Mouse (Mus musculus): ENCODE measurements around the gene Actbl2. TPM values are rescaled to one million over a fixed set of nuclear protein-coding genes. Genes with fewer than 3 reads are reported as not detected.

Actbl2 gene
- polyA plus RNA-seq, 1 experiment from 2014 or later, result not detected

GRCm38 (mm10) chr13:111291161-111291957, 36.5 kb downstream of the Actbl2 start:
- no peak for DNase-seq (ENCODE audit: extremely low spot score, low spot score)
- H3K4me1 ChIP-seq, result no peaks in the 10 kb centered on the region; the same call in 1 of the 2 replicates
- WGBS, result 81% methylated on average over 17 of the region's 17 CpGs
- H3K4me3 ChIP-seq, result no peak overlapping the region
- no peaks in the 10 kb centered on the region for H3K27me3 ChIP-seq (ENCODE audit: poor library complexity, severe bottlenecking)
- no peaks in the 10 kb centered on the region for H3K36me3 ChIP-seq (replicated peaks)
- no peak overlapping the region for H3K27ac ChIP-seq
- H3K9me3 ChIP-seq, result no peaks in the 10 kb centered on the region

DNA sequence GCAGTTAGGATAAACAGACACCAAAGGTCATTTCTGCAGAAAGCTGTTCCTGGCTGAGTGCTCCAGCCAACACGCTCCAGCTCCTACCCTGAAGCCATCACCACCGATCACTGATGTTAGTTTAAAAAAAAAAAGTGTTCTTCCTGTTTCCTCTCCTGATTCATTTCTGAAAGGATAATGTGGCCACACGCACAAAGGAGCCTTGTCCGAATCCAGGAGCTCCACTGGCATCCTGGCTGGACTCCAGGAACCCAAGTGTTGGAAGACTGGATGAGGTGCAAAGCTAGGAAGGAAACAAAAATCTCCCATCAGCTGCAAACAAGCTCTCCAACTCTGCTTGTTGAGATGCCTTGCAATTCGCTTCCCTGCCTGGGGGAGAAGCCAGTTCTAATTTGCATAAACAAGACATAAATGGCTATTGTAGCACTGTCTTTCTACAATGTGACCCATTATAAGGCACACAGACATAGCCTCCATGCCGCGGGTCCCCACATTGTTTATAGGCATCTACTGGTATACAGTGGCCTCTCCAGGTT, 37.2 kb downstream of the Actbl2 start:
- H3K4me3 ChIP-seq, result no peak overlapping the region
- DNase-seq (ENCODE audit: extremely low spot score, low spot score), result no peak
- 69% methylated on average over 7 of the region's 7 CpGs for WGBS

DNA sequence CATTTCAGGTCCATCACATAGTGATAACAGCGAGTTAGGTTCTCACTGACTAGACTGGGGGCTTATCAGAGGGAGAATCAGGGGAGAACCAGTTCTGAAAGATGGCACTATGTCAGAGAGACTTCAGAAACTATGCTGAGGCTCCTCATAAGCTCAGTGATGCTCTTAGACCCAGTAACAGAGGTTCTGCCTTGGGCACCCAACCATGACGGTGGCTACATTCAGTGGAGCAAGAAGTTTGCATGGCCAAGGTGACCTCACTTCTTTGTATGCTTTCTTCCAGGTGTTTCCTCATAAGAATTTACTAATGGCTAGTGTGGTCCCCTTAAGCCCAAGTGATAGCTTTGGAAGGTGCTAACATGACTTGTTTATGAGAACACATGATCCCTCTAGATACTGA, 38.7 kb downstream of the Actbl2 start:
- Histone ChIP-seq H3K4me1 (no peaks in the 10 kb centered on the region; the same call in 1 of the 2 replicates), H3K4me3 (no peak overlapping the region), H3K36me3 (replicated peaks) (no peaks in the 10 kb centered on the region), H3K27ac (no peak overlapping the region), H3K27me3 (ENCODE audit: poor library complexity, severe bottlenecking) (no peaks in the 10 kb centered on the region), H3K9me3 (no peaks in the 10 kb centered on the region)
- DNase-seq (ENCODE audit: extremely low spot score, low spot score), result no peak
- WGBS, result 94% methylated on average over 2 of the region's 2 CpGs

More for the DNA sequence above, 37.2 kb downstream of the Actbl2 start:
- no peaks in the 10 kb centered on the region for H3K9me3 ChIP-seq
- no peak overlapping the region for H3K27ac ChIP-seq
- no peaks in the 10 kb centered on the region; the same call in 1 of the 2 replicates for H3K4me1 ChIP-seq
- H3K27me3 ChIP-seq (ENCODE audit: poor library complexity, severe bottlenecking), result no peaks in the 10 kb centered on the region
- H3K36me3 ChIP-seq (replicated peaks), result no peaks in the 10 kb centered on the region

DNA sequence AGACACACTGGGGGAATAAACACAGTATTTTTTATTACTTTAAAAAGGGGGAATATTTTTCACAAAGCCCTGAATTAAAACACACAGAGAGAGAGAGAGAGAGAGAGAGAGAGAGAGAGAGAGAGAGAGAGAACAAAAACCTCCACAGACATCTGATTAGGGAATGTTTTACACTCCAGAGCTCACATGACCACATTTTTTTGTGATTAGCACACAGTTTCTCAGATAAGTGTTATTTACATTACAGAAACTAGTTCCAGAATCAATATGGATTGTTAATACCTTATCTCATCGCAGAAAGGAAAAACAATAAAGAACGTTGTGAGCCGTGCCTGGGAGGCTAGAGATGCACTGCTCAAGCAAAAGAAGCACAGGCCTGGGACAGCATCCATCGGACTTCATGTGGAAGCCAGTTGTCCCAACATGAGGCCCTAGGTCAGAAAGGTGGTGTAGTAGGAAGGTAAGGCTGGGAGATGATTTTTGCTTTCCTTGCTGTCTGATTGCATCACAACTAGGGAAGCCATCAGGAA, 40.2 kb downstream of the Actbl2 start:
- no peaks in the 10 kb centered on the region for H3K9me3 ChIP-seq
- no peaks in the 10 kb centered on the region for H3K27me3 ChIP-seq (ENCODE audit: poor library complexity, severe bottlenecking)
- whole genome bisulfite sequencing, result 86% methylated on average over 4 of the region's 4 CpGs
- no peaks in the 10 kb centered on the region; the same call in 1 of the 2 replicates for H3K4me1 ChIP-seq
- H3K27ac ChIP-seq, result no peak overlapping the region
- no peak for DNase-seq (ENCODE audit: extremely low spot score, low spot score)
- no peak overlapping the region for H3K4me3 ChIP-seq
- H3K36me3 ChIP-seq (replicated peaks), result no peaks in the 10 kb centered on the region

DNA sequence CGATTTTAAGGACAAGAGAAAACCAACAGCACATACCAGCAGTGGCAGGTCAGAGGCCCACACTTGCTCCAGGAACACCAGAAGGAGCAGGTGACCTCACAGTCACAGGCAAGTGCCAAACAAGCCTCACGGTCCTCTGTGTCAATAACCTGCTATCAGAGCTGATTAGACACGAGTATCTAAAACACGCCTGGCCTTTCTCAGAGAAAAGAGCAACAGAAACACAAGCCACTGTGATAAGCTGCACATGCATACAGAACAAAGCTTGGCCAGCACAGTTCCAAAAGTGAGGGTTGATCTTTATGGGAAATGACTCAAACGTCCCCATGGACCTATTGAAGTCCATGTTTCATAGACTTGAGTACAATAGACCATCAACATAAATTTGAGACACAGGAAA, 41.2 kb downstream of the Actbl2 start:
- DNase-seq (ENCODE audit: extremely low spot score, low spot score), result no peak
- Histone ChIP-seq H3K27me3 (ENCODE audit: poor library complexity, severe bottlenecking) (no peaks in the 10 kb centered on the region), H3K36me3 (replicated peaks) (no peaks in the 10 kb centered on the region), H3K4me3 (no peak overlapping the region), H3K9me3 (no peaks in the 10 kb centered on the region), H3K27ac (no peak overlapping the region), H3K4me1 (no peaks in the 10 kb centered on the region; the same call in 1 of the 2 replicates)
- 84% methylated on average over 5 of the region's 5 CpGs for WGBS

DNA sequence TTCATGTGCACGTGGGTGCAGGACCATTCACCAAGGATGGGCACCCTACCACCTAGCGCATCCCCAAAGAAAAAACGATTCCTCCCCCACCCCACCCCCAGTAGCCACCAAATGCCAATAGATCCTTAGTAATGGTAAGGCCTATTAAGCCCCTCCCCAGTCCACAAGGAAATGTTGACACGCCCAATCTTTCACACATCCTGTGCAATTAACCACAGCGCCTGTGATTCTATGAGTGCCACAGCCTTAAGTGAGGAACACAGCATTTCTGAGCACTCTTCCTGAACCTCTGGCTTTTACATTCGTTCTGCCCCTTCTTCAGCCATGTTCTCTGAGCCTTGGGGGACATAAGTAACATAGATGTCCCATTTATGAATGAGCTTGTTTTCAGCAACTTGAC, 42.8 kb downstream of the Actbl2 start:
- H3K27ac ChIP-seq, result no peak overlapping the region
- H3K4me3 ChIP-seq, result no peak overlapping the region
- no peak for DNase-seq (ENCODE audit: extremely low spot score, low spot score)
- no peaks in the 10 kb centered on the region for H3K27me3 ChIP-seq (ENCODE audit: poor library complexity, severe bottlenecking)
- WGBS, result 85% methylated on average over 6 of the region's 6 CpGs
- H3K4me1 ChIP-seq, result no peaks in the 10 kb centered on the region
- no peaks in the 10 kb centered on the region for H3K9me3 ChIP-seq
- no peaks in the 10 kb centered on the region for H3K36me3 ChIP-seq (replicated peaks)

DNA sequence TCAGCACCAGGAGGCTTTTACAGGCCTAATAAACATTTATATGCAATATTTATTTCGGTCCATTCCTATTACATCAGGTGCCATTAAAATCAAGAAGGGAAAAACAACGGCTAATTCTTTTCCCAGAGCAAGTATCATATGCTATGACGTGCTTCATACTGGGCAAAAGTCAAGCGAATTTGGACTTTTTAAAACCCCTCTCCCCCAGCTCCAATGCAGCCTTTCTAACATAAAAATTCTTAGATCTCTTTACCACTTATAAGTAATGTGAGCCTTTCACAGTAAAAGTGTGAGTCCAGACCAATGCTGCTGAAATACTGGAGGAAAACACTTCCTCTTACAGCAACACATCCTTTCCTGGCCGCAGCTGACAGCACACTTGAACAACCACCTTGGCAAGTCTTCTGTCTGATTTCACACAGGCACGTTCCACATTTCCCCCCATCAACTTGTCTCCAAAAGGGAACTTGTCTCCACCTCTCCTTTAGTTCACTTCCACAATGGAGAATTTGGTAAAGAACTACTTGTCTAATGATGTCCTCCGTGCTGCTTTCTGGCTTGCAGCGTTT, 44.4 kb downstream of the Actbl2 start:
- no peaks in the 10 kb centered on the region for H3K36me3 ChIP-seq (replicated peaks)

DNA sequence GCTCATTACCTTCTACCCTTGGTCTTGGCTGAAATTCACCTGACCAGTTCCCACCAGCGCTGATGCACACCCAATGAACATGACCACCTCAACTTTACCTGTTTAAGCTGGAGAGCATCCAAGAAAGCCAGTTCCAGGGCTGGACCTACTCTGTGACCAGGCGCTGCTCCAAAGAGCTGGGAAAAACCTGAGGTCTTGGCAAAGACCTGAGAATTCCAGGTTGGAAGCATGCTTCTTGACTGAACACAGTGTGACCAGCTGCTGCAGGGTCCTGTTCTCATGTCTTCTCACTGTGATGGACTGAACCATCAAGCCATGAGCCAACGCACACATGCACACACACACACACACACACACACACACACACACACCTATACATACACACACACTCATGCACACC, 46.0 kb downstream of the Actbl2 start:
- 86% methylated on average over 3 of the region's 3 CpGs for WGBS

More for the DNA sequence above, 44.4 kb downstream of the Actbl2 start:
- no peaks in the 10 kb centered on the region for H3K4me1 ChIP-seq
- H3K27me3 ChIP-seq (ENCODE audit: poor library complexity, severe bottlenecking), result no peaks in the 10 kb centered on the region
- 93% methylated on average over 8 of the region's 8 CpGs for WGBS
- no peak overlapping the region for H3K27ac ChIP-seq
- no peak overlapping the region for H3K4me3 ChIP-seq
- DNase-seq (ENCODE audit: extremely low spot score, low spot score), result no peak
- no peaks in the 10 kb centered on the region for H3K9me3 ChIP-seq

DNA sequence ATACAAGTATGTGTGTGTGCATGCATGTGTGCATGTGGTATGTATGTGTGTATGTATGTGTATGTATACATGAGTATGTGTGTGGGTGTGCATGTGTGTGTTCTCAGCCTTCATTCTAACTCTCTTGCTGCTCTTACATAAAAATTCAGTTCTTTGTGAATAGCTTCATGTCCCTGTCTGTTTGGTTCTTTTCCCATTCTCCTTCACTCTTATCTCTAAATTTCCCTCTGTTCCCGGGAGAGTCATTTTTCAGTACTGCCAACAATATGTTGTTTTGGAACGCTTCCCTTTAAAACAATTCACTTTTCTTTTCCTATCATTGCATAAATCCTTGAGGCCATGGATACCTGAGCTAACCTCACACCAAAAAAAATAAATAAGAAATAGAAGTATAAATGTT, 46.6 kb downstream of the Actbl2 start:
- 94% methylated on average over 2 of the region's 2 CpGs for WGBS
- no peaks in the 10 kb centered on the region for H3K9me3 ChIP-seq

More for the DNA sequence above, 46.0 kb downstream of the Actbl2 start:
- no peak overlapping the region for H3K27ac ChIP-seq
- no peaks in the 10 kb centered on the region for H3K27me3 ChIP-seq (ENCODE audit: poor library complexity, severe bottlenecking)
- no peak for DNase-seq (ENCODE audit: extremely low spot score, low spot score)
- H3K4me1 ChIP-seq, result no peaks in the 10 kb centered on the region
- no peak overlapping the region for H3K4me3 ChIP-seq
- no peaks in the 10 kb centered on the region for H3K9me3 ChIP-seq
- H3K36me3 ChIP-seq (replicated peaks), result no peaks in the 10 kb centered on the region

DNA sequence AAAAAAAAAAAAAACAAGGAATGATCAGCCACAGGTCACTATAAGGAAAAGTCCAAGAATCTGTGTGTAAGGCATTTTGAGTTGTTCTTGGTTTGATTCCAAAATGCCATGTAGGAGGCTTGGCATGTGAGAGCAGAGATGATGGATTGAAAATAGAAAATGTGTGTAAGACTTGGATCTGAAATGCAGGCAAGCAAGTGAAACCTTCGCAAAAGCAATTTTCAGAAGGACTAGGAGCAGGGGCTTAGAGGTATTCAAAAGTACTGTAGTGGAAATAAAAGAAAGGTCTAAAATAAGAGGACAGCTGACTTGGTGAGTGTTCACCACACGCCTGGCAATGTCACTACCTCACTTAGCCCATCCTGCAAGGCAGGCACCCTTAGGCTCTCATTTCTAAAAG, 49.4 kb downstream of the Actbl2 start:
- Histone ChIP-seq H3K4me3 (no peak overlapping the region), H3K27me3 (ENCODE audit: poor library complexity, severe bottlenecking) (no peaks in the 10 kb centered on the region), H3K9me3 (no peaks in the 10 kb centered on the region), H3K4me1 (no peaks in the 10 kb centered on the region), H3K36me3 (replicated peaks) (no peaks in the 10 kb centered on the region), H3K27ac (no peak overlapping the region)
- WGBS, result 90% methylated on average over 2 of the region's 2 CpGs
- no peak for DNase-seq (ENCODE audit: extremely low spot score, low spot score)

More for the DNA sequence above, 46.6 kb downstream of the Actbl2 start:
- no peaks in the 10 kb centered on the region for H3K4me1 ChIP-seq
- H3K36me3 ChIP-seq (replicated peaks), result no peaks in the 10 kb centered on the region
- no peak overlapping the region for H3K27ac ChIP-seq
- no peak for DNase-seq (ENCODE audit: extremely low spot score, low spot score)
- no peak overlapping the region for H3K4me3 ChIP-seq
- H3K27me3 ChIP-seq (ENCODE audit: poor library complexity, severe bottlenecking), result no peaks in the 10 kb centered on the region

DNA sequence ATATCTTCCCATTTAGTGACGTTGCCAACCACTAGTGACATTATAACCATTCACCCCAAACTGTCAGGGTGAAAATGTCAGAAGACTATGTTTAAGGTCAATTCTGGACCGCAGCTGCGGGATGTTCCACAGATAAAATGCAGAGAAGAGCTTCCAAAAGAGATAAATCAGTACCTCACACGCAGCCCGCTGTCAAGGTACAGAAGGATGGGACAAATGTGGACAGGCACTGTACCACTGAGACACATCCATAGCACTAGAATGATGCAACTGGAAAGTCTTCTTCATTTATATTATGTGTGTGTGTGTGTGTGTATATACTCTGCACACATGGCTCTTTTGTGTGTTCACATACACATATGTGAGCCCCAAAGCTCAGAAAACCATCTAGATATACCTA, 49.9 kb downstream of the Actbl2 start:
- H3K27ac ChIP-seq, result no peak overlapping the region
- no peak overlapping the region for H3K4me3 ChIP-seq
- DNase-seq (ENCODE audit: extremely low spot score, low spot score), result no peak
- H3K27me3 ChIP-seq (ENCODE audit: poor library complexity, severe bottlenecking), result no peaks in the 10 kb centered on the region
- 94% methylated on average over 5 of the region's 5 CpGs for WGBS
- no peaks in the 10 kb centered on the region for H3K36me3 ChIP-seq (replicated peaks)
- H3K4me1 ChIP-seq, result no peaks in the 10 kb centered on the region
- H3K9me3 ChIP-seq, result no peaks in the 10 kb centered on the region
